Mouse (Mus musculus) heart, embryonic 11.5 days (tissue): Measurements from ENCODE around the gene Sirt7. TPM values are rescaled to one million over a fixed set of nuclear protein-coding genes. Genes with fewer than 3 reads are reported as not detected.

Experiments used
- ATAC-seq: fragments of 200-750 bp; cut with Nextera tagmentation; replicated peaks from 2 replicates; pipeline ENCODE4 v1.8.0; 2017; ENCODE audit warnings: moderate library complexity; ENCODE audit not compliant: insufficient number of reproducible peaks, low FRiP score, low TSS enrichment
- H3K27ac ChIP-seq: fragments of 300-500 bp; sonication (generic); 2 replicates; pipeline ENCODE4 v1.5.1; 2014; ENCODE audit warnings: mild to moderate bottlenecking, low read depth, low read length
- H3K27me3 ChIP-seq: fragments of 300-500 bp; sonication (generic); 2 replicates; pipeline ENCODE4 v1.6.1; 2014; ENCODE audit warnings: mild to moderate bottlenecking, low read length, mixed read lengths; ENCODE audit not compliant: control insufficient read depth, insufficient read depth
- H3K36me3 ChIP-seq: fragments of 300-500 bp; sonication (generic); 2 replicates; pipeline ENCODE4 v1.6.1; 2014; ENCODE audit warnings: mild to moderate bottlenecking, low read length, moderate library complexity, mixed read lengths; ENCODE audit not compliant: control insufficient read depth, insufficient read depth
- H3K4me1 ChIP-seq: fragments of 300-500 bp; sonication (generic); 2 replicates; pipeline ENCODE4 v1.6.1; 2014; ENCODE audit warnings: low read length; ENCODE audit not compliant: control insufficient read depth, insufficient read depth
- H3K4me2 ChIP-seq: fragments of 300-500 bp; sonication (generic); 2 replicates; pipeline ENCODE4 v1.6.1; 2014; ENCODE audit warnings: mild to moderate bottlenecking, moderate library complexity
- H3K4me3 ChIP-seq: fragments of 300-500 bp; sonication (generic); 2 replicates; pipeline ENCODE4 v1.5.1; 2014; ENCODE audit warnings: low read depth, low read length
- H3K9ac ChIP-seq: fragments of 300-500 bp; sonication (generic); 2 replicates; pipeline ENCODE4 v1.6.1; 2014; ENCODE audit warnings: mild to moderate bottlenecking, low read depth, low read length, moderate library complexity
- H3K9me3 ChIP-seq: fragments of 300-500 bp; sonication (generic); replicated peaks from 2 replicates; pipeline ENCODE4 v1.6.1; 2016; ENCODE audit warnings: low read length; ENCODE audit not compliant: control insufficient read depth
- WGBS: fragments of 180-500 bp; shearing (Covaris S2); extraction: QIAGEN DNeasy Blood & Tissue Kit; methylation state at CpG from one replicate; pipeline ENCODE4 v1.1.7; 2014; ENCODE audit not compliant: insufficient replicate concordance; 5-methylcytosine and 5-hydroxymethylcytosine counted together
- microRNA-seq: library from miRNA; unstranded; fragments of <30 nt; microRNA quantifications from one replicate; pipeline ENCODE4, GENCODE M21; 2016; ENCODE audit warnings: borderline number of aligned reads
- polyA plus RNA-seq: library from polyadenylated mRNA; unstranded; fragments of >200 nt; fragmentation: Nextera tagmentation; extraction: Ambion mirVana; gene quantifications from 2 replicates; pipeline ENCODE4 v1.2.1, GENCODE M21; 2014

The Sirt7 gene
- polyA plus RNA-seq, 1 experiment from 2014 or later = 22.5 TPM

- 1% methylated on average over 23 of the region's 23 CpGs for WGBS
- Histone ChIP-seq H3K9me3 (no peaks in the 10 kb centered on the region), H3K36me3 (peaks cover 31% of the 10 kb centered on the region), H3K4me3 (peak overlapping the region; percentile 98), H3K4me1 (peaks cover 17% of the 10 kb centered on the region), H3K9ac (peak overlapping the region; percentile 92), H3K27me3 (no peaks in the 10 kb centered on the region), H3K27ac (peak overlapping the region; percentile 96), H3K4me2 (peak overlapping the region; percentile 69)
- ATAC-seq = no peak
Observed at GRCm38 (mm10) chr11:120573585-120574277, 51.3 kb downstream of the Sirt7 start.

- Histone ChIP-seq H3K9me3 (no peaks in the 10 kb centered on the region), H3K4me3 (peak within 1 kb of the TSS; percentile 98), H3K9ac (peak within 1 kb of the TSS; percentile 92), H3K4me1 (peaks cover 16% of the 10 kb centered on the region), H3K4me2 (peak within 1 kb of the TSS; percentile 86), H3K27ac (peak within 1 kb of the TSS; percentile 96), H3K27me3 (no peaks in the 10 kb centered on the region), H3K36me3 (peaks cover 29% of the 10 kb centered on the region)
- ATAC-seq = peak; percentile 96
- WGBS = under 1% methylated on average over 93 of the region's 94 CpGs
Observed at GRCm38 (mm10) chr11:120572752-120573584, 52.1 kb downstream of the Sirt7 start, which contains the start of gene P4hb. Gene P4hb, minus strand, starts transcription at chr11:120573253.

GRCm38 (mm10) chr11:120572417-120572751, 52.7 kb downstream of the Sirt7 start:
- ATAC-seq = peak; percentile 31
- Histone ChIP-seq H3K36me3 (peaks cover 28% of the 10 kb centered on the region), H3K9ac (peak overlapping the region; percentile 92), H3K27me3 (no peaks in the 10 kb centered on the region), H3K4me2 (peak overlapping the region; percentile 86), H3K9me3 (no peaks in the 10 kb centered on the region), H3K4me3 (peak overlapping the region; percentile 98), H3K27ac (peak overlapping the region; percentile 96), H3K4me1 (peaks cover 16% of the 10 kb centered on the region)
- 0% methylated on average over 20 of the region's 24 CpGs for WGBS

DNA sequence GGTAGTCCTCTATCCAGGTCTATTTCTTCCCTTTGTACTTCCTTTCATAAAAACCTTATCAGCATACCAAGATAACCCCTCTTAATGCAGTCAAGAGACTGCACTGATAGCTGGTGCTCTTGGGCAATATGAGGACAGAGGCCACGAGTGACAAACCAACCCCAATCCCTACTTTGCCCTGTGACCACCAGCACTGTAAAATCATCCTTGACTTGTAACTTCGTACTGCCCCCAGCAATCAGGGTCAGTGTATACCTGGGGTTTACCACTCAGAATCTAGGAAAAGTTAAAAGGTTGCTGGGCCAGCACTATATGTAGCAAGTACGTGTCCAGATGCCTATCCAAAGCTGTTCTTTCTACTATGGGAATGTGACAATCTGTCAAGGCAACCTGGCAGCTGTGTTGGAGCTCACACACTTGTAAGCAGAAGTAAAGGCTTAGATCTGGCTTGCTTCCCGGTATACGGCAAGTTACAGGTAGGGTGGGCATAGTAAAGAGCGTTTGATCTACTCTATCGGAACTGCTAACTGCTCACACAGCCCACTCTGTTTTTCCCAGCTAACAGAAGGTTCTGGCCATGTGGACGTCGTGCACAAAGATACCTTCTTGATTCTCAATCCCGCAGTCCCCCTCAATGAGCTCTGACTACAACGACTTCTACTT, 53.2 kb downstream of the Sirt7 start:
- Histone ChIP-seq H3K27ac (peak overlapping the region; percentile 96; the same call in 1 of the 2 replicates), H3K4me3 (peak overlapping the region; percentile 98), H3K9ac (peak overlapping the region; percentile 92), H3K4me2 (peak overlapping the region; percentile 86), H3K27me3 (no peaks in the 10 kb centered on the region), H3K4me1 (peaks cover 16% of the 10 kb centered on the region), H3K36me3 (peaks cover 28% of the 10 kb centered on the region), H3K9me3 (no peaks in the 10 kb centered on the region)
- 7% methylated on average over 11 of the region's 11 CpGs for whole genome bisulfite sequencing
- no peak for ATAC-seq

- WGBS = 27% methylated on average over 3 of the region's 3 CpGs
- H3K4me3 ChIP-seq = peak overlapping the region; percentile 98
- H3K4me1 ChIP-seq = peaks cover 16% of the 10 kb centered on the region
- H3K36me3 ChIP-seq = peaks cover 35% of the 10 kb centered on the region
- no peak overlapping the region for H3K27ac ChIP-seq
- peak overlapping the region; percentile 86 for H3K4me2 ChIP-seq
- no peak for ATAC-seq
- H3K9me3 ChIP-seq = no peaks in the 10 kb centered on the region
- peak overlapping the region; percentile 92; the same call in 1 of the 2 replicates for H3K9ac ChIP-seq
- H3K27me3 ChIP-seq = no peaks in the 10 kb centered on the region
Observed at GRCm38 (mm10) chr11:120571122-120571521, 53.9 kb downstream of the Sirt7 start.

Small RNA genes lying within 50 kb of the gene (microRNA-seq; reads per million reads assigned to microRNA genes)
- 0.61 reads per million for gene Mir6936

Other genes starting within 250 kb of the Sirt7 start
- 24.2 and 29.6 TPM in 2 replicates for gene Faap100, start 246.5 kb downstream of the Sirt7 start, polyA plus RNA-seq
- 31.0 and 36.7 TPM in 2 replicates for gene Nploc4, start 187.5 kb downstream of the Sirt7 start, polyA plus RNA-seq
- not detected in 2 replicates for gene Tspan10, start 182.6 kb downstream of the Sirt7 start, polyA plus RNA-seq
- gene Pde6g, start 171.7 kb downstream of the Sirt7 start, polyA plus RNA-seq = 0.24 TPM in 1 of 2 replicates, not detected in the other
- gene Oxld1, start 167.2 kb downstream of the Sirt7 start, polyA plus RNA-seq = 16.9 and 19.6 TPM in 2 replicates
- gene Ccdc137, start 167.1 kb downstream of the Sirt7 start, polyA plus RNA-seq = 21.3 and 27.5 TPM in 2 replicates
- 43.6 and 48.4 TPM in 2 replicates for gene Arl16, start 157.6 kb downstream of the Sirt7 start, polyA plus RNA-seq
- 222 and 232 TPM in 2 replicates for gene Mrpl12, start 140.6 kb downstream of the Sirt7 start, polyA plus RNA-seq
- 44.2 and 48.3 TPM in 2 replicates for gene Slc25a10, start 133.4 kb downstream of the Sirt7 start, polyA plus RNA-seq
- 1.5 and 1.8 TPM in 2 replicates for gene Gcgr, start 94.5 kb downstream of the Sirt7 start, polyA plus RNA-seq
- 157 and 168 TPM in 2 replicates for gene Mcrip1, start 75.5 kb downstream of the Sirt7 start, polyA plus RNA-seq
- not detected in 2 replicates for gene Ppp1r27, start 74.1 kb downstream of the Sirt7 start, polyA plus RNA-seq
- 506 and 569 TPM in 2 replicates for gene P4hb, start 52.0 kb downstream of the Sirt7 start, polyA plus RNA-seq
- 468 and 477 TPM in 2 replicates for gene Arhgdia, start 43.6 kb downstream of the Sirt7 start, polyA plus RNA-seq
- gene Alyref, start 26.9 kb downstream of the Sirt7 start, polyA plus RNA-seq = 333 and 334 TPM in 2 replicates
- 200 and 201 TPM in 2 replicates for gene Anapc11, start 26.8 kb downstream of the Sirt7 start, polyA plus RNA-seq
- 8.8 and 9.1 TPM in 2 replicates for gene Npb, start 16.8 kb downstream of the Sirt7 start, polyA plus RNA-seq
- gene Pcyt2, start 7.3 kb downstream of the Sirt7 start, polyA plus RNA-seq = 79.2 and 79.9 TPM in 2 replicates
- 19.4 and 20.2 TPM in 2 replicates for gene Mafg, start 8.4 kb upstream of the Sirt7 start, polyA plus RNA-seq
- 22.8 and 24.9 TPM in 2 replicates for gene Pycr1, start 18.5 kb upstream of the Sirt7 start, polyA plus RNA-seq
- gene Myadml2, start 22.9 kb upstream of the Sirt7 start, polyA plus RNA-seq = 8.1 and 12.3 TPM in 2 replicates
- gene Notum, start 35.9 kb upstream of the Sirt7 start, polyA plus RNA-seq = 1.4 and 1.5 TPM in 2 replicates
- gene Aspscr1, start 47.7 kb upstream of the Sirt7 start, polyA plus RNA-seq = 93.9 and 103 TPM in 2 replicates
- gene Cenpx, start 88.5 kb upstream of the Sirt7 start, polyA plus RNA-seq = 114 and 129 TPM in 2 replicates
- gene Lrrc45, start 88.7 kb upstream of the Sirt7 start, polyA plus RNA-seq = 21.8 and 23.2 TPM in 2 replicates
- gene Rac3, start 96.2 kb upstream of the Sirt7 start, polyA plus RNA-seq = 1.7 and 3.0 TPM in 2 replicates
- 5.1 and 6.6 TPM in 2 replicates for gene Dcxr, start 102.0 kb upstream of the Sirt7 start, polyA plus RNA-seq
- gene Cbr2, start 106.9 kb upstream of the Sirt7 start, polyA plus RNA-seq = 0.36 and 1.0 TPM in 2 replicates
- 4.5 and 5.8 TPM in 2 replicates for gene Hmga1b, start 137.6 kb upstream of the Sirt7 start, polyA plus RNA-seq
- 15.0 and 16.5 TPM in 2 replicates for gene Rfng, start 159.0 kb upstream of the Sirt7 start, polyA plus RNA-seq
- 166 and 179 TPM in 2 replicates for gene Gps1, start 159.0 kb upstream of the Sirt7 start, polyA plus RNA-seq
- 50.0 and 59.9 TPM in 2 replicates for gene Dus1l, start 171.2 kb upstream of the Sirt7 start, polyA plus RNA-seq
- 33.9 and 42.6 TPM in 2 replicates for gene Fasn, start 199.3 kb upstream of the Sirt7 start, polyA plus RNA-seq